Mouse (Mus musculus) stomach, postnatal 0 days (tissue): Measurements from ENCODE around the gene Yipf7. TPM values are rescaled to one million over a fixed set of nuclear protein-coding genes. Genes with fewer than 3 reads are reported as not detected.
A peak's percentile ranks its signal among the peaks of the same experiment; 100 is the strongest.

Source experiments
- ATAC-seq: fragments of 200-750 bp; cut with Nextera tagmentation; 2 replicates; pipeline ENCODE4 v1.8.0; 2017; ENCODE audit not compliant: low FRiP score, low TSS enrichment
- DNase-seq: peaks from one replicate; pipeline ENCODE4 v3.0.0-alpha.2; 2016; ENCODE audit warnings: low spot score
- H3K27ac ChIP-seq: fragments of 300-500 bp; sonication (generic); replicated peaks from 2 replicates; pipeline ENCODE4 v1.5.1; 2014; ENCODE audit warnings: mild to moderate bottlenecking, control low read depth
- H3K27me3 ChIP-seq: fragments of 300-500 bp; sonication (generic); 2 replicates; pipeline ENCODE4 v1.6.1; 2014; ENCODE audit warnings: low read length; ENCODE audit not compliant: control insufficient read depth, insufficient read depth
- H3K36me3 ChIP-seq: fragments of 300-500 bp; sonication (generic); 2 replicates; pipeline ENCODE4 v1.6.1; 2014; ENCODE audit warnings: low read length, mixed read lengths; ENCODE audit not compliant: control insufficient read depth, insufficient read depth
- H3K4me1 ChIP-seq: fragments of 300-500 bp; sonication (generic); replicated peaks from 2 replicates; pipeline ENCODE4 v1.6.1; 2014; ENCODE audit warnings: antibody characterized with exemption; ENCODE audit not compliant: control insufficient read depth, insufficient read depth
- H3K4me2 ChIP-seq: fragments of 300-500 bp; sonication (generic); replicated peaks from 2 replicates; pipeline ENCODE4 v1.6.1; 2014; ENCODE audit warnings: low read depth, mild to moderate bottlenecking, control low read depth, moderate library complexity
- H3K4me3 ChIP-seq: fragments of 300-500 bp; sonication (generic); 2 replicates; pipeline ENCODE4 v1.5.1; 2014; ENCODE audit warnings: low read depth, low read length, control low read depth
- H3K9ac ChIP-seq: fragments of 300-500 bp; sonication (generic); 2 replicates; pipeline ENCODE4 v1.6.1; 2014; ENCODE audit warnings: mild to moderate bottlenecking, low read length, control low read depth, mixed read lengths
- H3K9me3 ChIP-seq: fragments of 300-500 bp; sonication (generic); 2 replicates; pipeline ENCODE4 v1.6.1; 2016; ENCODE audit warnings: low read length; ENCODE audit not compliant: control insufficient read depth
- CTCF ChIP-seq: IDR thresholded peaks from 2 replicates; pipeline ENCODE4 v1.5.1; 2016; ENCODE audit warnings: antibody characterized with exemption, low read depth, mild to moderate bottlenecking, moderate library complexity
- EP300 ChIP-seq: optimal IDR thresholded peaks from 2 replicates; pipeline ENCODE3; 2016; ENCODE audit warnings: antibody characterized with exemption
- WGBS: fragments of 180-500 bp; shearing (Covaris S2); extraction: QIAGEN DNeasy Blood & Tissue Kit; methylation state at CpG from one replicate; pipeline ENCODE4 v1.1.7; 2014; 5-methylcytosine and 5-hydroxymethylcytosine counted together
- polyA plus RNA-seq: library from polyadenylated mRNA; unstranded; fragments of >200 nt; fragmentation: Nextera tagmentation; extraction: Ambion mirVana; gene quantifications from 2 replicates; pipeline ENCODE4 v1.2.1, GENCODE M21; 2015

Gene Yipf7
- polyA plus RNA-seq, 1 experiment from 2014 or later, result 0.07 TPM

GRCm38 (mm10) chr5:69523944-69524343, 18.5 kb downstream of the Yipf7 start:
- Histone ChIP-seq H3K4me3 (no peak overlapping the region), H3K4me1 (no peaks in the 10 kb centered on the region), H3K9me3 (no peaks in the 10 kb centered on the region), H3K27me3 (no peaks in the 10 kb centered on the region), H3K27ac (no peak overlapping the region), H3K36me3 (no peaks in the 10 kb centered on the region), H3K9ac (no peak overlapping the region), H3K4me2 (no peak overlapping the region)
- ATAC-seq (no peak), DNase-seq (no peak)
- TF ChIP-seq EP300 (no peak), CTCF (peak; percentile 26; the same call in 1 of the 2 replicates)

- no peak for TF ChIP-seq EP300
- TF ChIP-seq CTCF, result no peak
- H3K4me2 ChIP-seq, result no peak overlapping the region
- H3K9ac ChIP-seq, result no peak overlapping the region
- H3K9me3 ChIP-seq, result no peaks in the 10 kb centered on the region
- H3K27ac ChIP-seq, result no peak overlapping the region
- DNase-seq, result no peak
- no peaks in the 10 kb centered on the region for H3K4me1 ChIP-seq
- no peaks in the 10 kb centered on the region for H3K36me3 ChIP-seq
- 58% methylated on average over 5 of the region's 5 CpGs for WGBS
- no peak for ATAC-seq
- H3K4me3 ChIP-seq, result no peak overlapping the region
- H3K27me3 ChIP-seq, result no peaks in the 10 kb centered on the region
Observed at GRCm38 (mm10) chr5:69522064-69522463, 20.4 kb downstream of the Yipf7 start.

- Histone ChIP-seq H3K36me3 (no peaks in the 10 kb centered on the region), H3K9me3 (no peaks in the 10 kb centered on the region), H3K4me2 (no peak overlapping the region), H3K27me3 (no peaks in the 10 kb centered on the region), H3K4me3 (no peak overlapping the region), H3K4me1 (no peaks in the 10 kb centered on the region), H3K9ac (no peak overlapping the region), H3K27ac (no peak overlapping the region)
- 29% methylated on average over 7 of the region's 7 CpGs for WGBS
- ATAC-seq (no peak), DNase-seq (peak; percentile 38)
- TF ChIP-seq CTCF, result peak; percentile 82
- TF ChIP-seq EP300, result no peak
Observed at GRCm38 (mm10) chr5:69520661-69521278, 21.7 kb downstream of the Yipf7 start.

- DNase-seq (no peak), ATAC-seq (no peak)
- H3K36me3 ChIP-seq, result no peaks in the 10 kb centered on the region
- no peaks in the 10 kb centered on the region for H3K27me3 ChIP-seq
- no peaks in the 10 kb centered on the region for H3K9me3 ChIP-seq
- WGBS, result 46% methylated on average over 4 of the region's 4 CpGs
- TF ChIP-seq EP300 (no peak), CTCF (no peak)
- no peak overlapping the region for H3K9ac ChIP-seq
- H3K4me2 ChIP-seq, result no peak overlapping the region
- H3K4me1 ChIP-seq, result no peaks in the 10 kb centered on the region
- no peak overlapping the region for H3K4me3 ChIP-seq
- no peak overlapping the region for H3K27ac ChIP-seq
Observed at GRCm38 (mm10) chr5:69512203-69512602, 30.2 kb downstream of the Yipf7 start.

- Histone ChIP-seq H3K9me3 (no peaks in the 10 kb centered on the region), H3K36me3 (no peaks in the 10 kb centered on the region), H3K27me3 (no peaks in the 10 kb centered on the region), H3K4me1 (no peaks in the 10 kb centered on the region), H3K27ac (no peak overlapping the region), H3K4me3 (no peak overlapping the region), H3K9ac (no peak overlapping the region), H3K4me2 (no peak overlapping the region)
- ATAC-seq (no peak), DNase-seq (no peak)
- WGBS, result 33% methylated on average over 3 of the region's 3 CpGs
- TF ChIP-seq CTCF, result no peak
- TF ChIP-seq EP300, result no peak
Observed at GRCm38 (mm10) chr5:69511631-69512030, 30.8 kb downstream of the Yipf7 start.

- no peaks in the 10 kb centered on the region for H3K27me3 ChIP-seq
- ATAC-seq, result no peak
- no peak for TF ChIP-seq CTCF
- TF ChIP-seq EP300, result no peak
- DNase-seq, result no peak
- no peaks in the 10 kb centered on the region for H3K4me1 ChIP-seq
- no peak overlapping the region for H3K27ac ChIP-seq
- no peaks in the 10 kb centered on the region for H3K9me3 ChIP-seq
- no peak overlapping the region for H3K4me2 ChIP-seq
- no peak overlapping the region for H3K9ac ChIP-seq
- H3K36me3 ChIP-seq, result no peaks in the 10 kb centered on the region
- no peak overlapping the region for H3K4me3 ChIP-seq
- WGBS, result 69% methylated on average over 3 of the region's 3 CpGs
Observed at GRCm38 (mm10) chr5:69507045-69507444, 35.4 kb downstream of the Yipf7 start.
